Mouse (Mus musculus): Measurements from ENCODE around the gene Krtap3-3.
"Not testable (repeated sequence)": the region's sequence is repeated elsewhere in the genome, so short reads cannot be mapped to it uniquely, and the experiment has no call there.

The Krtap3-3 gene

GRCm38 (mm10) chr11:99550765-99551164 lies at the start of gene Krtap3-3:
Krtap3-3 (minus strand) TSS chr11:99550865.
- no peak for DNase-seq (ENCODE audit: low spot score in 2 of 2)

GRCm38 (mm10) chr11:99597742-99598141 lies 47.1 kb upstream of the Krtap3-3 start, which contains the start of gene Krtap9-3:
Krtap9-3 (minus strand) TSS chr11:99598105.
- DNase-seq (ENCODE audit: low spot score in 2 of 2), result not testable (repeated sequence)

- no peak for DNase-seq (ENCODE audit: low spot score in 2 of 2)
Measured at GRCm38 (mm10) chr11:99590981-99591380, 40.3 kb upstream of the Krtap3-3 start, which contains the start of gene Krtap1-3. Krtap1-3 (minus strand) TSS chr11:99591339.

DNA sequence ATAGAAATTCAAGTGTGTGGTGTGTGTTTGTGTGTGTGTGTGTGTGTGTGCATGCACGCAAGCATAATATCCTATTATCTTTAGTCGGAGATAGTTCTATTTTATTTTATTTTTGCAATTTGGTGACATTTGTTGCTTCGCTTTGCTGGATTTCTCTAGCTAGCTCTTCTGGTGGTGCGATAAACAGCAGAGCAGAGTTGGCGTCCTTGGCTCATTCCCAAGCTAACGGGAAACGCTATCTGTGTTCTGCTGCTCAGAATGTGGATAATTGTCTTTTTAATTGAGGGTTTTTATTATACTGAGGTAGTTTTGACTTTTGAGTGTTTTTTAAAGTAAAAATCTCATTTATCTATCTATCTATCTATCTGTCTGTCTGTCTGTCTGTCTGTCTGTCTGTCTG lies 34.4 kb upstream of the Krtap3-3 start:
- peak in 1 of 2 experiments; percentile 6 for DNase-seq (ENCODE audit: low spot score in 2 of 2)

GRCm38 (mm10) chr11:99583245-99583704 lies 32.6 kb upstream of the Krtap3-3 start, which contains the start of gene Krtap1-4:
Krtap1-4 (minus strand) TSS chr11:99583654.
- DNase-seq (ENCODE audit: low spot score in 2 of 2), result no peak

DNA sequence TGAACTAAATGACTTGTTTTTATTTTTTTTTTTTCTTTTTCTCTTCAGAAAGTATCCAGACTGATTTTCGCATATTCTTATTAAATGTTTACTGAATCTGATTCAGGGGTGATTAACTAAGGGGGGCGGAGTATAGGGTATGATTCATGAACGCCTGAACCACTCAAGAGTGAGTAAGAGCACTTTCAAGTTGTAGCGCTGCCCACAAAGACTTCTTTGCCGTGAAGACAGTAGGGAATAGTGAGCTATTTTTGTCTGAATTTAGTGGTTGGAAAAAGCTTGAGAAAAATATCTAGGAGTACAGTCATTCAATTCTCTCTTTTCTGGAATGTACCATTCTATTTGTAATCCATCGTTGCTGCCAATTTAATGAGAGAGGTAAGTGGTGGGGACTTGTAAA lies 30.9 kb upstream of the Krtap3-3 start:
- no peak for DNase-seq (ENCODE audit: low spot score in 2 of 2)

- DNase-seq (ENCODE audit: low spot score in 2 of 2), result no peak
Measured at GRCm38 (mm10) chr11:99581051-99581450, 30.4 kb upstream of the Krtap3-3 start.

DNA sequence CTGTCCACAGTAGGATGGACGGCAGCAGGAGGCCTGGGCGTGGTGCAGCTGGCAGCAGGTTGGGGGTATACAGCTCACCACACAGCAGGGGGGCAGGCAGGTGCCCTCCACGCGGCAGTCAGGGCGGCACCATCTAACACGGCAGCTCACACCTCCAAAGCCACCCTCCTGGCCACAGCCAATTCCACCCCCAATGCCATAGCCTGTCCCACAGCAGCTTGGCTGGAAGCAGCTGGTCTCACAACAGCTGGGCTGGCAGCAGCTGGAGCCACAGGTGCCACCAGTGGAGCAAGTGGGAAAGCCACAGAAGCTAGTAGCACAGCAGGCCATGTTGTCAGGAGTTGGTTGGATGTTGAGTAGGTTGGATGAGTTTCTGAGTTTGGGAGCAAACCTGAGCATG lies 30.0 kb upstream of the Krtap3-3 start, which contains the start of gene Krtap1-5:
Krtap1-5 (minus strand) TSS at position 381 of the 400 bp plus-strand sequence.
- no peak for DNase-seq (ENCODE audit: low spot score in 2 of 2)

DNA sequence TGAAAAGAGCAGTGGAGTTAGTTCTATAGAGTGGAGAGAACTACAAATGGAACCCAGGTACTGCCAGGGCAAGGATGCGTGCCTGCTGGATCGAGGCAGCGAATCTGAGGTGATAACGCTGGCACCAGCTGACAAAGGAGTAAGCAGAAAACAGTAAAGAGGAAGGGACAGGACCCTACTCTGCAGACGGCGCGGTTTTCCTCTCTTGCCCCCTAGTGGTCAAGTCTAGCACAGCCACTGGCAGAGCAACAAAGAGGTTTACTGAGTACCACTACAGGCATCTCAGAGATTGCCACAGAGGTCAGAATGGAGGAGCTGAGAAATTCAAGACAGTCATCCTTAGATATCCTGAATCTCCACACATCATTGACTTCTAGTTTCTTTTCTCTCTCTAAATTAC lies 23.4 kb upstream of the Krtap3-3 start:
- peak in 1 of 2 experiments; percentile 66 for DNase-seq (ENCODE audit: low spot score in 2 of 2)

- peak; percentile 5 to 19 for DNase-seq (ENCODE audit: low spot score in 2 of 2)
Measured at GRCm38 (mm10) chr11:99573164-99573563, 22.5 kb upstream of the Krtap3-3 start.

DNA sequence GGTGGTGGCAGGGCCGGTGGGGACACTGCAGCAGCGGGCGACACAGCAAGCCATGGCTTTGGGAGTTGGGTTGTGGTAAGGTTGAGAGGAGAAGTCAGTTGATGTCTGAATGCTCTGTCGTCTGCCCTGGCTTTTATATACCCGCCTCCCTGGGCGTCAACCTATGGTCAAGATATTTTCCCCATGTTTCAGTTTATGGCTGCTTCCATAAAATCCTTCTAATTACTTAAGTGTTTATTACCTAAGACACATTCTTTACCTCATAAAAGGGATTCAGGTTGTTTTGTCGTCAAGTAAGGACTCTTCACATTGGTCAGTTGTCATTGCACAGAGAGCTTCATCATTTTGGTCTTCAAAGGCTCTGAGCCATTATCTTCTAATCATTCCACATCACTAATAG lies 15.9 kb upstream of the Krtap3-3 start, which contains the start of gene Krtap3-1:
Krtap3-1 (minus strand) TSS at position 101 of the 400 bp plus-strand sequence.
- no peak for DNase-seq (ENCODE audit: low spot score in 2 of 2)

DNA sequence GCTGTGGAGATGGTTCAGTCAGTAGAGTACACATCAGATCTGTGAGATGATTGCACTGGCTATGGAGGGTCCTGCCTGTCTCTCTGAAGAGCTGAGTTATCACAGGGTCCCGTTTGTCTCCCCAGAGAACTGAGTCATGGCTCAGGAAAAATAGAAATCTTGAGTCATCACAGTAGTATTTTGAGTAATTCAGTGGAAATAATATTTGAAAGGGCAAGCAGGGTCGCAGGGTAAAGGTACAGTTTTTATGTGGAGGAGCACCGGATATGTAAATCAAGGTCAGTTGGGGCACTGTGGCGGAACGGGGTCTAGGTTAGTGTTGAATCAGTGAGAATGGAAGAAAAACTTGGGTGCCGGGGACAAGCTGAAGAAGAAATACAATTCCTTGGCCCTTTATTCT lies 11.9 kb upstream of the Krtap3-3 start:
- no peak for DNase-seq (ENCODE audit: low spot score in 2 of 2)

DNA sequence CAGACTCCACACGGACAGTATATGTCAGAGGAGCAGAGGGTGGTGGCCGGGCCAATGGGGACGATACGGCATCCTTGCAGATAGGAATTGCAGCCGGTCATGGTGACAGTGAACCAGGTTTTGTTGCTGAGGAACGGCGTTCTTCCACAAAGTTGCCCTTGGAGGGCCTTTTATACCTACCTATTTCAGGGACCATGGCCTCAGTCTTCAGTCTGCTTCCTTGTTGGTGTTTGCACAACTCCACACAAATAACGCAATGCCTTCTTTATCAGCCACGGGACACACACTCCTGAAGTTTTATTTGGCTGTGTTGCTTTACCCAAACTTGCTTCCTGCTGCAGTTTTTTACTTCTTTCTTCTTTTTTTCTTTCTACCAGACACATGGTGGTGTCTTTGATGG lies 8.7 kb upstream of the Krtap3-3 start, which contains the start of gene Gm11939:
Gm11939 (minus strand) TSS at position 101 of the 400 bp plus-strand sequence.
- DNase-seq (ENCODE audit: low spot score in 2 of 2), result no peak

- DNase-seq (ENCODE audit: low spot score in 2 of 2), result no peak
Measured at GRCm38 (mm10) chr11:99557976-99558745, 7.5 kb upstream of the Krtap3-3 start.

GRCm38 (mm10) chr11:99556753-99557152 lies 6.1 kb upstream of the Krtap3-3 start, which contains the start of gene Krtap3-2:
Krtap3-2 (minus strand) TSS chr11:99556853.
- DNase-seq (ENCODE audit: low spot score in 2 of 2), result no peak

GRCm38 (mm10) chr11:99556195-99556594 lies 5.5 kb upstream of the Krtap3-3 start:
- no peak for DNase-seq (ENCODE audit: low spot score in 2 of 2)

DNA sequence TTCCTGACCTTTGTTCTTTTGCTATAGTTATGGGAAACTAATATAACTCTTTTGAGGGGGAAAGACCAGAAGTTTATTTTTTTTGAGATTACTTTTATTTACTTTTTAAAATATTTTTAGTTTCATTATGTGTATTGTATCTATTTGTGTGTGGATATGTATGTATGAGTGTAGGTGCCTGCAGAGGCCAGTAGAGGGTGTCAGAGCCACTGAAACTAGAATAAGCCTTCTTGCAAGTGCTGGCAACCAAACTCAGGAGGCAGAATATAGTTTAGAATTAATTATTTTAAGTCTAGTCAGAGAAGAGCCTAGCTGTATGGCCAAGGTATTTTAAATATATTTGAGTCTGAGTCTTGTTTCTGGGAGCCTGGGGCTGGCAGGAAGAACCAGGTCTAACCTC lies 2.8 kb downstream of the Krtap3-3 start:
- no peak for DNase-seq (ENCODE audit: low spot score in 2 of 2)

DNA sequence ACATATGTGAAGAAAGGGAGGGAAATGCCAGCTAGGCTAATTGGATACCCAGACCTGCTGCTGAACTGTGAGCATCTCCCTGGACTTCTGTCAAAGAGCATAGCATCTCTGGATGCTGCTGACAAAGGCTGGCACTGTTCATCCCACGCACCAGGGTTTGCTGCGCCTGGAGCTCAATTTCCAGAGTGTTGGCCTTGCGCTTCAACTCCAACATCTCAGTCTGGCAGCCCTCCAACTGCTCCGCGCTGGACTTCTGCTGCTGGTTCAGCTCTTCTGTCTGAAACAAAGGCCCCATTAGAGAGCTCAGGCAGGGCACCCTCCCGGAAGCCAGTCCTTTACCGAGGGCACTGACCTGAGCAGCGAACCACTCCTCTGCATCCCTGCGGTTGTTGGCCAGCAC lies 10.9 kb downstream of the Krtap3-3 start:
- peak; percentile 13 to 58 for DNase-seq (ENCODE audit: low spot score in 2 of 2)

DNA sequence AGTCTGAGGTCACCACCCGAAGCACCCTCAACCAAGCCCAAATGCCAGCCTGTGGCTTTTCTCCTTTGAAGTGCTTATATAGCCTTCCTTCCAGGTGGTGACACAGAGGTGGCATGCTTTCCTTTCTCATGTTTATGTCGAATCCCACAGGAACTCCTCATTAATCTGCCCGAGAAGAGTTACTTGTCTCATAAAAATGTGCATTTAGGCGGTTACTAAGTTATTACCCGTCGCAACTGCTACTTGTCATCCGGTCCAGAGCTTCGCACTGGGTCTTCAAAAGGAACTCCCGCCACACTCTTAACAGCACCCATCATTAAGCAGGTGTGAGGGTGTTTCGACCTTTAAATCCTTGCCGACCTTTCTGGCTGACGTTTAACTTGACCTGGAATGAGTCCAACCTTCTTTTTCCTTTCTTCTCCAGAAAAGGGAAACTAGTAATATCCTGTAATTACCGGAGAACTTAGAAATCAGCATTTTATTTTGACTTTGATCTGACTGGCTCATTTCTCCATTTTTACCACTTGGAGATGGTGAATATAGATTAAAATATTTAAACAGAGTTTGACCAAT lies 29.3 kb downstream of the Krtap3-3 start, which contains the start of gene Krt39:
Krt39 (minus strand) TSS at position 51 of the 573 bp plus-strand sequence.
- DNase-seq (ENCODE audit: low spot score in 2 of 2), result no peak

GRCm38 (mm10) chr11:99514098-99514497 lies 36.6 kb downstream of the Krtap3-3 start:
- no peak for DNase-seq (ENCODE audit: low spot score in 2 of 2)
